Mouse (Mus musculus): ENCODE results near the gene Slc16a5.
A peak's percentile ranks its signal among the peaks of the same experiment; 100 is the strongest.
"Not testable (repeated sequence)": the region's sequence is repeated elsewhere in the genome, so short reads cannot be mapped to it uniquely, and the experiment has no call there.

Gene Slc16a5

GRCm38 (mm10) chr11:115448998-115449397 is 13.3 kb upstream of the Slc16a5 start:
- DNase-seq = no peak

DNA sequence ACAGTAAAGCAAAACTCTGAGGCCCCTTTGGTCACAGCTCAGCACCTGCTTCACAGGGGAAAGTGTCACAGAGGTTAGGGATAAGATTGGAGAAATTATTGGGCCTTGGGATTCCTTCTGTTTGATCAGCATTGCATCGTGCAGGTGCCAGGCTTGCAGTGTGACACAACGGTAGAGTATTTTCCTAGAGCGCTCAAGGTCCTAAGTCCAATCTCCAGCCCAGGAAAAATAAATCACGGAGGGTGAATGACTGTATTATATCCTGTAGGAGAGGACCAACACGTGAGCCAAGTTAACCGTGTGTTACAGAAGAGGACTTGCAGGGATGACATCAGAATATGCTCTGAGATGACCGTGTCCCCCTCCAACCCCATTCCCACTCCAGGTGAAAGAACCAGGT is 12.1 kb upstream of the Slc16a5 start:
- DNase-seq = no peak

DNA sequence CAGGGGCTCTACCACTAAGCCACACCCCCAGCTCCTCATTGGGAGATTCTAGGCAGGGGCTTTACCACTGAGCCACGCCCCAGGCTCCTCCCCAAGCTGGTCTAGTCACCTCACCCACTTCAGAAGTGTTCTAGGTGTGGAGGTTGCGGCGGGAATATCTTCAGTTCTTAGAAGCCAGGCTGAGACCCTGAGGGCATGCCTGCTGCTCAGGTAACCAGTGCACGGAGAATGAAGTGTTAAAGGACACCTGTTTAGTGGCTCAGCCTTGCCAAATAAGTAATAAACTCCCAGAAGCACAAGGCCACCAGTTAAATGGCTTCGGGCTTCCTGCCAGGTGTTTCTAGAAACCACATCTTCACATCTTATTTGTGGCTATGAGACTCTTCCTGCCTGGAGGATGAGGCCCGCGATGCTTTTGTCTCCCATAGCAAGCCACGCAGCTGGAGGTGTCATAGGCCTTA is 10.5 kb upstream of the Slc16a5 start:
- DNase-seq = no peak

- DNase-seq = no peak
Measured at GRCm38 (mm10) chr11:115452281-115452860, 9.9 kb upstream of the Slc16a5 start.

DNA sequence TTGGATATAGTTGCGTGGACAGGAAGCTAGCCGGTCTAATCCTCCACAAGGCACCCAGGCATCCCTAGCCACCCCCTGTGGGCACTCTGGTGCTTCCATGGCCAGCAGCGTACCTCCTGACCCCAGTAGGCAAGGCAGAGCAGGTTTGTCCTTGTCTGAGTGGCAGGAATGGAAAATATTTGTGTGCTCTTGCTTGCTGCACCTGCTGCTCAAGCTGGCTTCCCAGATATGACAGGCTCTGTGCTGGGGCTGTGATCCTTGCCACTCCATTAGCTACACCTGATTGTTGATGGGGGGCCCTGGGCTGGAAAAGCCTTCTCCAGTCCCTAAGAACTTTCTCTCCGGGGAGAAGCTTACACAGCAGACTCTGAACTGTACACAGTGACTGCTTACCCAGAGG is 9.0 kb upstream of the Slc16a5 start:
- DNase-seq = no peak

GRCm38 (mm10) chr11:115454822-115455221 is 7.5 kb upstream of the Slc16a5 start:
- not testable (repeated sequence) for DNase-seq

DNA sequence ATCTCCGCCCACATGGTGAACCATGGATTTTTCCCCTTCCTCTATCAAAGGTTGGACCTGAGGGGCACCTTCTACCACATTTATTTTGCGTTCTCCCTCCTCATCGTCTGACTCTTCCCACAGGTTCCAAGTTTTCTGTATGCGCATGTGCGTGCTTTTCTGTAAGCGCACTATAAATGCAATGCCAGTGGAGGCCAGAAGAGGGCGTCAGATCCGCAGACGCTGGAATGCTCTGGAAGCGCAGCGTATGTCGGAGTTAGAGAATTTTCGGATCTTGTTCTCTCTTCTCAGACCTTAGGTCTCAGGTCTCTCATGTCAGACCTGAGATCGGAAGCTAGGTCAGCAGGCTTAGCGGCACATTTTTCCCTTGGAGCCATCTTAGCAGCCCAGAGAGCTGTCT is 6.7 kb upstream of the Slc16a5 start:
- no peak for DNase-seq

GRCm38 (mm10) chr11:115456182-115456581 is 6.1 kb upstream of the Slc16a5 start:
- no peak for DNase-seq

- DNase-seq = no peak
Measured at GRCm38 (mm10) chr11:115457405-115457804, 4.9 kb upstream of the Slc16a5 start.

DNA sequence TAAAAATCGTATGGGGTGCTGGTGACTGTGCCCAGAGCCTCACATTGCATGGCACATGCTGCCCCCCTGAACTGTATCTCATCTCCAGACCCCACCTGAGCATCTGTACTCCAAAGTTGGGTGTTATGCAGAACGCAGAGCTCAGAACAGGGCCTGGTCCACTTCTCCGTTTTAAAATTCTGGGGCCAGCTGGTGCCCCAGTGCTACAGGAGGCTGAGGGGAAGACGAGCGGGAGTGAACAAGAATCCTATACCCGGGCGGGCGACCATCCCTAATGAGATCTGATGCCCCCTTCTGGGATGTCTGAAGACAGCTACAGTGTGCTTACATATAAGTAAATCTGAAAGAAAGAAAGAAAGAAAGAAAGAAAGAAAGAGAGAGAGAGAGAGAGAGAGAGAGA is 1.3 kb upstream of the Slc16a5 start:
- peak in 1 of 2 experiments; percentile 13 for DNase-seq

DNA sequence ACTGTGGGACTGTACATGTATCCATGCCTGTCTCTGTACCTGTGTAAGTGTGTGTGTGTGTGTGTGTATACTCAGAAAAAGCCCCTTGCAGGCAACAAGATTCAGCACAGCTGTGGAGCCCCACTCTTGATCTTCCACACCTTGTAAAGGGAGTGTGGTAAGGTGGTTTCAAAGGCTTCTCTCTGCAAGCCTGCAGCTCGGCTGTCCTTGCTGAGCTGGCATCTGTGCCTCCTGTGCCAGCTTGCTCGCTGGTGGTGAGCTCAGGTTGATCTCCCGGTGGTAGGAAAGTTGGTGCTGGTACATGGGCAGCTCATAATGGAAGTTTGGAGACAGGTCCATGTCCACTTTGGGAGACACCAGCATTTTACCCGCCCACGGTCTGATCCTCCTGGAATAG is 430 bp upstream of the Slc16a5 start:
- DNase-seq = no peak

GRCm38 (mm10) chr11:115463397-115463796 is 1.1 kb downstream of the Slc16a5 start:
- no peak for DNase-seq

GRCm38 (mm10) chr11:115464851-115465250 is 2.6 kb downstream of the Slc16a5 start:
- DNase-seq = no peak

- no peak for DNase-seq
Measured at GRCm38 (mm10) chr11:115467217-115467618, 4.9 kb downstream of the Slc16a5 start.

- no peak for DNase-seq
Measured at GRCm38 (mm10) chr11:115472183-115472582, 9.9 kb downstream of the Slc16a5 start.

DNA sequence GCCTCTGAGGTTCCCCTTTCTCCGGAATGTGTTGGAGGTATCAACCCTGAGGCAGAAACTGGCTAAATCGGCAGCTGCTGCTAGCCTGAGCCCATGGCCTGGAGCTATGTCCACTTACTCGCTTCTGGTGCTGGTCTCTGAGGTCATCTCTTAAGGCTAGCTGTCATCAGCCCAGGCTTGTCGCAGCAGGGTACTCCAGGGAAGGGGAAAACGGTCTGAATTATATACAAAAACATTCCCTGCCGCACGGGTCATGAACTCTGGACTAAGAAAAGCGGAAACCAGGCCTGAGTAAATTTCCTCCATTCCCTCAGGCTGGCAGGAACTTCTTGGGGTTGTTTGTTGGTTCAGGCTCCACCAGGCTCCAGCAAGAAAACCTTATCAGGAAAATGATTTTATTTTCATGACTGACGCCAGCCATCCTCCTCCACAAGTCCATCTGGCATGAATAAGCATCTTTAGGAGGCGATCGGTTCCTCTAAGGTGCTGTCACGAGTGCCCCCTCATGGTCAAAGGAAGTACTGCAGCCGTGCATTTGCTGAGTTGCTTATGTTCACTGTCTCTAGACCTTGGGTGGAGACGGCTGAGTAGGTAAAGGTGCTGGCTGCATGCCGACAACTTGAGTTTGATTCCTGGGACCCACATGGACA is 11.5 kb downstream of the Slc16a5 start:
- peak; percentile 93 to 94 for DNase-seq

GRCm38 (mm10) chr11:115475025-115475757 is 12.9 kb downstream of the Slc16a5 start, which contains the start of gene Armc7:
Armc7 (plus strand) TSS chr11:115475667.
- peak; percentile 91 for DNase-seq

DNA sequence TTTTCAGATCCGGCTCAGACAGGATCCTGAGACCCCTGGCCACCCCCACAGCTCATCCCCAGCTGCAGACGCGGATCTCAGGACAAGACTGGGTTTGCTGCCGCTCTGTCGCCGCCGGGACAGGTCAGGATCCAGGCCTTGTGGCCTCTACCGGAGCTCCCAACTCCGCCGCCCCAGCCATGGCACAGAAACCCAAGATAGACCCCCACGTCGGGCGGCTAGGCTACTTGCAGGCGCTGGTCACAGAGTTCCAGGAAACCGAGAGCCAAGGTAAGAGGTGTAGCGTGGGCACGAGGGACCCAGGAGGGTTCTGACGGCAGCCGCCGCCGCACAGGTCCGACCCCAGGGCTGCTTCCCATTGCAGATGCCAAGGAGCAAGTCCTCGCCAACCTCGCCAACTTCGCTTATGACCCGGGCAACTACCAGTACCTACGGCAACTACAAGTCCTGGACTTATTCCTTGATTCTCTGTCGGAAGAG is 13.5 kb downstream of the Slc16a5 start:
- DNase-seq = no peak

DNA sequence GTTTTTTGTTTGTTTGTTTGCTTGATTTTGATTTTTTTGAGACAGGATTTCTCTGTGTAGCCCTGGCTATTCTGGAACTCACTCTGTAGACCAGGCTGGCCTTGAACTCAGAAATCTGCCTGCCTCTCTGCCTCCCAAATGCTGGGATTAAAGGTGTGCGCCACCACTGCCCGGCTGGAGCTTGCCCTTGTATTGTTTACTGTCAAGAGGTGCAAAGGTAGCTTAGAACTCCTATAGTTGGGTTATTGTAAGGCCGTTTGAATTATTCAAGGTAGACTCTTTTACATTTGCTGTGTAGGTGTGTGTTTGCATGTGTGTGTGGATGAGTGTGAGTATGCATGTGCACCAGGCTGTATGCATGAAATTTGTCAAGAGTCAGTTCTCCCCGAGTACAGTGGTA is 14.4 kb downstream of the Slc16a5 start:
- DNase-seq = not testable (repeated sequence)

- DNase-seq = not testable (repeated sequence)
Measured at GRCm38 (mm10) chr11:115477388-115477787, 15.1 kb downstream of the Slc16a5 start.

GRCm38 (mm10) chr11:115478296-115478938 is 16.1 kb downstream of the Slc16a5 start:
- no peak for DNase-seq

- no peak for DNase-seq
Measured at GRCm38 (mm10) chr11:115481553-115482259, 19.4 kb downstream of the Slc16a5 start.

DNA sequence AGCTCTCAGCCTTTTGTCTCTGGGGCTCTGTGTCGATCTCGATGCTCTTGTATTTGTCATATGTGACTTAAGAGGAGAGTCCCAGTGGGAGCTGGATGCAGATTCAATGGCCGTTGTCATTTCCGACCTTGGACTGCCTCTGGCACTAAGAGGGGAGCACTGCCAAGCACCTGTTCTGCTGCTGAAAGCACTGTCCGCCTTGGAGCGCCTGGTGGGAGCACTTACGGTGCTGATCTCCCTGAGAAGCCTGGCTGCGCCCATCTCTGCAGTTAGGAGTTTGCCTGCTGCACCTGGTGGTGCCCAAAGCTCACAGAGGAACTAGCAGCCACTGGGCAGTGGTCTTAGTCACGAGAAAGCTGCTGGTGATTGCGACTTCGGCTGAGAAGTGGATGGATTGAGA is 21.0 kb downstream of the Slc16a5 start:
- no peak for DNase-seq

All from B cell, adult 2 months (primary cell).